Mouse (Mus musculus): ENCODE results near the gene Rapgef2.

GRCm38 (mm10) chr3:79139245-79139644 is 147.1 kb downstream of the Rapgef2 start:
- TF ChIP-seq CTCF (IDR thresholded peaks at IDR 0.05; ENCODE audit: low read depth, low read length) (no peak), POLR2A (IDR thresholded peaks at IDR 0.05; ENCODE audit: insufficient read depth, low read length) (no peak), EP300 (IDR thresholded peaks at IDR 0.05; ENCODE audit: insufficient read depth, low read depth, low read length) (no peak)

Measured in ES-Bruce4 (cell line).